Comparison of ENCODE assay signal across 19 mouse cellular contexts in genomic region chr7:127497382-127497781, GRCm38 (mm10).
"Had no signal": no experiment of that assay in that cellular context is flagged by ENCODE, and none has a peak within 500 bp of the region (broad histone marks: within the 10 kb centered on the region; RNA-seq: fewer than 3 reads in every experiment).

No protein-coding gene starts in this region.

- ATAC-seq: midbrain, embryonic 16.5 days had no signal

- H3K9me3 ChIP-seq: midbrain, embryonic 10.5 days; midbrain, embryonic 12.5 days; neural tube, embryonic 13.5 days; neural tube, embryonic 15.5 days; stomach, embryonic 15.5 days had no signal

- H3K4me1 ChIP-seq: midbrain, embryonic 10.5 days; midbrain, embryonic 12.5 days; neural tube, embryonic 13.5 days; neural tube, embryonic 15.5 days; stomach, embryonic 15.5 days had no signal

- H3K27me3 ChIP-seq: midbrain, embryonic 12.5 days; neural tube, embryonic 13.5 days; neural tube, embryonic 15.5 days; stomach, embryonic 15.5 days had no signal

- H3K4me2 ChIP-seq: lung, embryonic 14.5 days; midbrain, embryonic 12.5 days; neural tube, embryonic 13.5 days; neural tube, embryonic 15.5 days; stomach, embryonic 15.5 days had no signal

- H3K27ac ChIP-seq: midbrain, embryonic 10.5 days; midbrain, embryonic 12.5 days; neural tube, embryonic 13.5 days; neural tube, embryonic 15.5 days; stomach, embryonic 15.5 days; stomach, postnatal 0 days had no signal

- H3K36me3 ChIP-seq: midbrain, embryonic 12.5 days; neural tube, embryonic 15.5 days; stomach, embryonic 15.5 days had no signal

- H3K9ac ChIP-seq: lung, embryonic 14.5 days; midbrain, embryonic 12.5 days; neural tube, embryonic 13.5 days; neural tube, embryonic 15.5 days; stomach, embryonic 15.5 days had no signal

- H3K4me3 ChIP-seq: midbrain, embryonic 10.5 days; midbrain, embryonic 12.5 days; myocyte; neural tube, embryonic 13.5 days; neural tube, embryonic 15.5 days; stomach, embryonic 15.5 days had no signal

- DNase-seq: lung, adult 18-20 months; lung, embryonic 14.5 days; lung, postnatal 10 days; lung, postnatal 4 days; midbrain, embryonic 14.5 days; retina, postnatal 1 day; right cerebral cortex, adult 18-20 months; right cerebral cortex, postnatal 14 days; thymus, adult 2 months; thymus, postnatal 25 days; thymus, postnatal 4 days had no signal
